Mouse (Mus musculus): ENCODE measurements around the gene Foxred2.

The Foxred2 gene

DNA sequence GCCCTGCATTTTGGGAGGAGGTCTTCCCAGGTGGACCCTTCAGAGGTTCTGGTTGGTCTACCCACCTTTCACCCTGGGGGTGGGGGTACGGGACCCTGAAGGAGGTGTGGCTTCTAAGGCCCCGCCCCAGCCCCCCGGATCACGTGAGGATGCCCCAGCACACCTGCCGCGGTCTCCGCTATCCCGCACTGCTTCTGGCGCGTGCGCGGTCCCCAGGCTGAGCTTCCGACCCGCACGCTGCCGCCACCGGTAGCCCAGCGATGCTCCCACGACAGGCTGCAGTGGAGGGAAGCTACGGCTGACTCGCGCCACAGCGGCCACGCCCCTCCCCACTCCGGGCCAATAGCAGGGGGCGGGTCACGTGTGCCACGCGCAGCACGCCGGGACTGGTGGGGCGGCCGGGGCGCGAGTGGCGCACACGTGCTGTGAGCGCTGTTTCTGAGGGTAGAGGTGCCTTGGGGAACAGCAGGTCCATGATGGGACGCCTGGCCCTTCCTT lies at the start of gene Foxred2:
Gene Foxred2 (minus strand): TSS at position 319 of the 498 bp plus-strand sequence.
- peak; percentile 85 for DNase-seq (ENCODE audit: low read depth, low spot score)

DNA sequence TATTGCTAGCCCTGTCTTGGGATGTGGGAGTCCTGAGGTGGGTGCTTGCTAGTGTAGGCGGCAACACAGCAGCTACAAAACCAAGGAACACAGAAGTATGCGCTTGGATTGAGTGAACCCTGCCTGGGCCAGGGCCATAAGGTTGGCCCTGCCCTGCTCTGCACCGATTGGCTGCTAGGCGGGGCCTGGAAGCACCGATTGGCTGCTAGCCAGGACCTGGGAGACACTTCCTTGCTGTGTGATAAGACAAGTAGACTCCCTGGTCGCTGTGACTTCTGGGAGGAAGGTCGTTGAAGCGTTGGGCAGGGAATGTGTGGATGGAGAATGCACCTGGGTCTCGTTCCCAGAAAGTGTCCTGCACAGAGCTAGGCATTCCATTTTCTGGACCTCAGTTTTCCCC lies 47.4 kb upstream of the Foxred2 start:
- DNase-seq (ENCODE audit: low read depth, low spot score), result no peak

DNA sequence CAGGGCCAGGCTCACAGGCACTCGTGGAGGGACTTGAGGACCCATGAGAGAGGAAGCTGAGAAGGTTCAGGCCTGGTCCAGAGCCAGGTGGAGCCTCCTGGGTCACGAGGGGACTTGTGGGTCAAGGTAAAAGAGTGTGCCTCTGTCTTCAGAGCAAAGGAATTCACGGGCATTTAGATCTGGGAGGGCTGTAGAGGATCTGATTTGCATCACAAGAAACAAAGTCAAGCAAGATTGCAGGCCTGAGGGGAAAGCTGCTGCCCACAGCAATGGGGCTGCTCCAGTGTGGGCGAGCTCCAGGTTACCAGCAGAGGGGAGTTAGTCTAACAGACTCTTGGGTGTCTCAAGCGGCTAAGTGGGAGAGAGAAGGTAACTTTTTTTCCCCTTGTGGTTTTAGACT lies 44.9 kb upstream of the Foxred2 start:
- DNase-seq (ENCODE audit: low read depth, low spot score), result no peak

DNA sequence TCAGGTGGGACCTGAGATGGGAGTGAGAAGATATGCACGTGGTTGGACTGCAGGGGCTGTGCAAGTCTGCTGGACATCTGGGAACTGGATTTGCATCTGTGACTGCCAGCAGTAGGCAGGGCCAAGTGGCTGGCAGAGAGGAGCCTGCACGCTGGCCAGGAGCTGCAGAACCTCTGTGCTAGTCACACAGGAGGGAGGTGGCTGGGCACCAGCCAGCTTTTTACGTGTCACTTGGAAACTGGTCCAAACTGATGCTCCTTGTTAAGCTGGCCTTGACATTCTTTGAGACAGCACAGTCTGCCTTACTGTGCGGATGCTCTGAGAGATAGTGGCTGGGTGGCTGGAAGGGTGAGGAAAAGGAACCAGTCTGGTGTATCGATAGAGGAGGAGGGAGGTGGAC lies 32.0 kb upstream of the Foxred2 start:
- no peak for DNase-seq (ENCODE audit: low read depth, low spot score)

DNA sequence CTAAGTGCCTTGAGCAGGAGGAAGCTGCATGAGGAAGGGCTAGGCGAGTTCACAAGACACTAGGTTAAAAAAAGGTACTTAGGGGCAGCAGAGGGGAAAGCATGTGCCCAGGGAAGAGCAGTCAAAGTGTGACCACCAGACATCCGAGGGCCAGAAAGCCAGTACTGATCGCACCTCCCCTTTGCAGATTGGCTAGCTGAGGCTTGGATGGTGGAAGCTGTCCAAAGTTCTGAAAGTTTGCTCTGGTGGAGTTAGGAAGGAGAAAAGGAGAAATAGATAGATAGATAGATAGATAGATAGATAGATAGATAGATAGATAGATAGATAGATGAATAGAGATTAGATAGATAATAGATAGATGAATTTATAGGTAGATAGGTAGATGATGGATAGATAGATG lies 26.9 kb upstream of the Foxred2 start:
- DNase-seq (ENCODE audit: low read depth, low spot score), result no peak

DNA sequence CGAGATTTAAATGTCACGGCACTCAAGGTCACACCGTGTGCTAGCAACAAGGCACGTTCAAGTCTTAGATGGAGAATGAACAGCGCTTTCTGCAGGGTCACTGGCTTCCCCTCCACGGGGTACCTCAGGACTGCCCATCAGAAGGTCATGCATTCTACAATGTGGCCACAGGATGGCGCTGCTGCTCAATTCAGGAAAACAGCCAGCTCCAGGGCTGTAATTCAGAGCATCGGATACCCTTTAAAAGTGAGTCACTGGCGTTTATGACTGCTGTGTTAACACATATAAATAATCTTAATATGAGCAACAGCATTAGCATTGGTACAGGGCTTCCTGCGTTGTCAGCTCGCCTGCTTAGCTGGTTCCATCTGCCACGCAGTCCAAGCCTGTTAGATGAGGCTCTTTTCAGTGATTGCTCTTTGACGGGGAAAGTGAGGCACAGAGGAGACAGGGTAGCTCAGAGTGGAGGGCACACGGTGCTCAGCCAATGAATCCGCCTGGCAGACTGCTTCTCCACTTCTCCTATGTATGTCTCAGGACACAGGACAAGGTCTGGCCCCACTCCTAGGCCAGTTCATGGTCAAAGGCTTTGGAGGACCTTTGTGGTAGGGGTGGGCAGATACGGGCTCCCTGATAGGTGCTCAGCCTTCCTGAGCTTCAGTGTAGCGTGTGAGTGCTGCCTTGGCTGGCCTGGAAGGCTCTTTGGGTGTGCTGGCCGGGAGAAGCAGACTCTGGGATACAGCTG lies 25.8 kb upstream of the Foxred2 start:
- peak; percentile 64 for DNase-seq (ENCODE audit: low read depth, low spot score)

DNA sequence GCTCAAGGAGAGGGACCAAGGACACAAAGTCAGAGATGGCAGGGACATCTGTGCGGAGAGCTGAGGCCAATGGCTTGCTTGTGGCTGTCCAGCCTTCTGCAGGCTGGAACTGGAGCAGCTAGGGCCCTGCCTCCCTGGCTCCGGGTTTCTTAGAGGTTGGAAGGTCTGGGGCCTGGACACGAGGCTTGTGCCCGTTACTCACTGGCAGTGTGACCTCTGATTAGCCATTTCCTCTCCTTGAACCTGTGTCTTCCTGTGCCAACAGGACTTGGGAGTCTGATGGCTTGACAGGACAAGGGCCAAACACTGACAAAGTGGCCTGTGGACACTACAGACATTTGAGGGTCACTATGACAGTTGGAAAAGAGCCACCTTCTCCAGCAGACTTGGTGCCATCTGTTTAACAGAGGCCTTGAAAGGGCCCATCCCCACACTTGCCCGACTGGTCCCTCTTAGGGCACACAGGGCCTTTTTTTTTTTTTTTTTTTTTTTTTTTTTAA lies 24.7 kb upstream of the Foxred2 start:
- no peak for DNase-seq (ENCODE audit: low read depth, low spot score)

DNA sequence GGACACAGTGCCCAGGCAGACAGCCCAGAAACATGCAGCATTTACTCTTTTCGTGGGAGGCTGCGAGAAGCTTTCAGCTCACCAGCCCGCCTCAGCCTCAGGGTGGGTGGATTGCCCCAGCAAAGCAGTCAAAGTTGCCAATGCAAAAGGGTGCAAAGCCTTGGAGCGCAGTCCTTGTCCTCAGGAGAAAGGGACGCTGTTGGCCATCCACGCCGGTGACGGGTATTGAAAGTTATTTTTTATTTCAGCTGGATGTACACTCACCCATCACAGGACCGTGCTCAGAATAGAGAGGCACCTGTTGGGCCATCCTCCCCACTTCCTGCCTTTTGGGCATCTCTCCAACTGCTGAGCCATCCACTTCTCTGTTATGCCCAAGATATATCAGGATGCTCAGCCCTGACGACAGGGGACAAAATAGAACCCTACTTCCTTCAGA lies 22.9 kb upstream of the Foxred2 start:
- no peak for DNase-seq (ENCODE audit: low read depth, low spot score)

DNA sequence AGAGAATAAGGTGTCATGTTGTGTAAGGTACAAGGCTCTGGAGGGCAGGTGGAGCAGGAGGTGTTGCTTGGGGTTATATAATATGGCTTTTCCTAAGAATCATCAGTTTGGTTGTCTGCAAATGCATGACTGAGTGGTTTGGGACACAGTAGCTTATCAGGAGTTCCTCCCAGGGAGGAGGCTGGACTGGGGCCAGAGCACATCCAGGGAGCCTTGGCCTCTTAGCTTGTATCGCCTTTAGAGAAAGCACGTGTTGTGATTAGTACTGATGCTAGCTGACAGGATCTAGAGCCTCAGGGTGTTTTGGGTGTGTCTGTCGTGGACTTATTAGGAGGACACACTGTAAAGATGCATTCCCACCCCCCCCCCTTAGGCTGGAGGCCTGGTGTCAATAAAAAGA lies 21.1 kb upstream of the Foxred2 start:
- no peak for DNase-seq (ENCODE audit: low read depth, low spot score)

DNA sequence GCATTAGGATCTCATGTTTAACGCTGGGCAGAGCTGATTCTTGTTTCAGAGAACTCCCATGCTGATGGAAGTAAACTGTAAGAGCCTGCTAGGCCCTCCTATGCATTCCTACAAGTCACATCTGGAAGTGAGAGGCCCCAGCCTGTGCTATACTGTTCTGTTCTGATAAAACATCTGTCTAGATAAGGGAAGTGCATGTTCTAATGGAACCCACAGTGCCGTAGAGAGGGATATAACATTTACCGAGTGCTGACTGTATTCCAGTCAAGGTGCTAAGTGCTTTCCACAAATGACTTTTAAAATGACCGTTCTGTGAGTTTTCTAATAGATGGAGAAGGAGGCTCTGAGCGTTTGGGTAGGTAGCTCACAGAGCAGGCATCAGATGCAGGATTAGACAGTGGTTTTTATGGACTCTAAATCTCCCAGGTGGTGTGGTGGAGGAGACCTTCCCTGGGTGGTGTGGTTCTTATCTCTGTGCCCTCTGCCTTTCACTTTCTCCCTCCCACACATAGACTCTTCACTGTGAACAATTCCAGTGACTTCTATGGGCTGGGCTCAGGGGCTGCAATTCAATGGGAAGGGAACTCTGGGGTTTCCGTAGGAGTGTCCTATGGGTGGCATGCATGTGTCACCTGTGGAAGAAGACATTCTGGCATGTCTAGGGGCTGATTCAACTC lies 17.8 kb upstream of the Foxred2 start:
- DNase-seq (ENCODE audit: low read depth, low spot score), result no peak

DNA sequence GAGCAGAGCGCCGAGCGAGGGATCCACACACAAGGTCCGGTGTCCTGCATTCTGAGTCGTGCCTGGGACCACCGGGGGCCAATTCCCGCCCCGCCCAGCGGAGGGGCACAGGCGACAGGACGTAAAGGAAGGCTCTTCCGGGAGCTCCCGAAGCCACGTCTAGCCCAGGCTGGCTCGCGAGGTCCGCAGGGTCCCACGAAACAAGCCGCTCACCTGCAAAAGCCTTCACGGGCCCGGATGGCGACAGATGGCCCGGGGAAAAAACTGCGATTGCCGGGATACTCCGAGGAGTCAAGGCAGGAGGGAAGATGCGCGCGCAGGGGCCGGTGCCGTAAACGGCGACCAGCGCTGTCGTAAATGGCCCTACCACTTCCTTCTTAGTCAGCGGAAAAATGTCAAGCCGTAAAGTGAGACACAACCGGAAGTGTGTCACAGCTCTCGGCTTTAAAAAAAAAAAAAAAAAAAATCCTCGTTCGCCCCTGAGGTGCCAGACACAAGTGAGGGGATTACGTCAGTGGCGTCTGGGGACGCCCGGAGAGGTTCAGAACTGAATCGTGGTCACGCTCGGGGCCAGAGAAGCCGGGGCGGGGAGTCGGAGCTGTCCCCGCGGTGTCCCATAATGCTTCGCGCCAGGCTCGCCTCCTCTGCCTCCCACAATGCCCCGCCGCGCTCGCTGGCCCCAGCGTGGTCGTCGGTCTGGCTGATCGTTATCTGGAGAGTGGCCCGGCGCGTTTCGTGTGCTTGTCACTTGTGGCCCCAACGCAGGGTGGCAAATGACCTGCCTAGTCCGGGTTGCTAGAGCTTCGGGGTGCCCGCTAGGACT lies 14.2 kb upstream of the Foxred2 start, which contains the start of gene Eif3d:
Gene Eif3d (minus strand): TSS at position 344 of the 823 bp plus-strand sequence.
- DNase-seq (ENCODE audit: low read depth, low spot score), result peak; percentile 90

DNA sequence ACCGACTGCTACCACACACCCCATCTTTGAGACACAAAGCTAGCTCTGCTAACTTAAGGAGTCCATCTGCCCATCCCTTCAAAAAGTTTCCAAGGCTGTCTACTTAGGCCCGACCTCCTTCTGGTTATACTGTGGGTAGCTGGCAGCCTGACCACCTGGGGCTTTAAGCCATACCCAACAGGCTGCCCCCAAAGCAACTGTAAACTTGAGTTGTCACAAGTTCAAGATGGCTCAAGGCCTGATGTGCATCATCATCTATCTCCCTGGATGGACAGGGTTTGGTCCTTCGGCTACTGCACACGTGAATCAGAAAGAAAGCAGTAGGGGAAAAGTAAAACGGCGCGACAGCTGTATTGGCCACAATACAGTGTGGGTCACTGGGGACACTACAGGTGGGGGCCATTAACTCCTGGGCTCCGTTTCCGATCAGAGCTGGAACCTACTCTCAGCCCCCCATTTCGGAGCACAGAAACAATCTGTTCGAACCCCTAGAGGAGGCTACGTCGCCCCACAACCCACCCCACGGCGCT lies 13.5 kb upstream of the Foxred2 start:
- DNase-seq (ENCODE audit: low read depth, low spot score), result no peak

DNA sequence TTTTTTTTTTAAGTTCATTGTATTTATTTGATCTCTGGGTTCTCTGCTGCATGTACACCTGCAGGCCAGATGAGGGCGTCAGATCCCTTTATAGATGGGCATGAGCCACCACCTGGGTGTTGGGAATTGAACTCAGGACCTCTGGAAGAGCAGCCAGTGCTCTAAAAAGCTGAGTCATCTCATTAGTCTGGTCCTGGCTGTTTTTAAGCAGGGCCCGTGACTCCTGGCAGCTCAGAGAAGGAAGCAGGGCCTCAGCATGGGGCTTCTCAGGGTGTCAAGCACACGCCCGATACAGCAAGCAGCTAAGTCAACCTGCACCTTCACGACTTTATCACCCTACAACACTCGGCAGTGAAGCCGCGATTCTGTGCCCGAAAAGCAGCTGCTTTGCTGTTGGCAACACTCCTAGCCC lies 8.6 kb upstream of the Foxred2 start:
- no peak for DNase-seq (ENCODE audit: low read depth, low spot score)

DNA sequence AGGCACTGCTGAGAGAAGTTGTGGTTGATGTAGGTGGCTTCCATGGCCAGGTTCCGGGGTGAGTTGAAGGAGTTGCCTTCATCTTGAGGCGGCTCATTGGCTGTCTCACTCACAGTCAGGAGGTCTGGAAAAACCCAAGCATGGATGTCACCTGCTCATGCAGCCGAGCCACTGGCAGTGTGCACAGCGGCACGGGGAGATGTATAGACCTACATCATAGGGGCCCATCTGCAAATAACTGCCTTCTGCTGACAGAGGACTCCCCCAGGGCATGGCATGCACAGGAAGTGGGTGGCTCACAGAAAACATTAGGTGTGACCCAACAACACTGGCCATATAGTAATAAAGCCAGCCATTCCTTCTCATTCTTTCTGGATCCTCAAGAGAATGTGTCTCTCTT lies 5.9 kb upstream of the Foxred2 start:
- DNase-seq (ENCODE audit: low read depth, low spot score), result no peak

DNA sequence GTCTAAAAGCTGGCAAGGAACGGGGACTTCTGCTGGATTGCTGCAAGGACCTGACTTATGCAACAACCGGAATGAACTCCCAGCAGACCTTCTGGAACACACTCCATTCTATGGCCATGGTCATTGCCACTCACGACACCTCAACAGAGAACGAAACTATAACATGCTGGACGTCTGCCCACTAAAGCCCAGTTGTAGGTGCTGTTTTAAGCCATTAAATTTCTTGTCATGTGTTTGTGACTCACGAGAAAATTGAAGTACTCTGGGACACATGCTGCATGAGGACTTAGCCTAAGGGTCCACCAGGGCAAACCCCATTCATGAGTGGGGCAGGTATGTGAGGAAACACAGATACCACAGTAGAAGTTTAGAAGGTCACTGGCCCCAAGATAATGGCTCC lies 4.2 kb upstream of the Foxred2 start:
- no peak for DNase-seq (ENCODE audit: low read depth, low spot score)

DNA sequence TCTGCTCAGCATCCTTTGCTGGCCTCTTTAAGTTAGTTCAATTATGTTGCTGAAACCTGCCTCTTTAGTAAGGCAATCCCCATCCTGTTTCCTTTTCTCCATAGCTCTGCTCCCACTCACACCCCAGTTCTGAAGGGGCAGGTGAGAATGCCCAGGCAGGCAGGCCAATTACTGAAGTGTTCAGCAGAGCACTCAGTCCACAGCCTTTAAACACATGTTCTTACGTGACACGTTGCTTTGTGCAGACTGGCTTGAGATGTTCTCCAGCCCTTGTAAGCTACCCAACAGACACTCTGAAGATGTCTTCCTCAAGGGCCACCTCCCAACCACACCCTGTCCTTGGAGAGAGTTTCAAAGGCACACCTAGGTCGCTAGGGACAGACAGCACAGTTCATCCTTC lies 1.5 kb upstream of the Foxred2 start:
- no peak for DNase-seq (ENCODE audit: low read depth, low spot score)

DNA sequence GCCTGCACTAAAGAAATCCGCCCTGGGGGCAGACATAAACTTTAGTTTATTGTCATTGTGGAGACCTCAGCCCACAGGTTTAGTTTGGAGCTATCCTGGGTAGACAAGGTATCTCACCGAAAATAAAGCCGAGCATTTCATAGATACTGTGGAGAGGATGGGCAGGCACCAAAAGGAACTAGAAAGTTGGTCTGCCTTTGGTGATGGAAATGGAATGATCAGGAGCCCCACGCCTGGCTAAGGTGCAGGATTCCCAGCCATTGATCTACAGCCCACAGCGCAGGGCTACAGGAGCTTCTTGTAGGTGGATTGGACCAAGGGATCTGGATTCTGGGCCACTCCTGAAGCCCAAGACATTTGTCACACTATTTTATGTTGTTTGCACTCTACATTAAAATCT lies 1.1 kb upstream of the Foxred2 start:
- no peak for DNase-seq (ENCODE audit: low read depth, low spot score)

DNA sequence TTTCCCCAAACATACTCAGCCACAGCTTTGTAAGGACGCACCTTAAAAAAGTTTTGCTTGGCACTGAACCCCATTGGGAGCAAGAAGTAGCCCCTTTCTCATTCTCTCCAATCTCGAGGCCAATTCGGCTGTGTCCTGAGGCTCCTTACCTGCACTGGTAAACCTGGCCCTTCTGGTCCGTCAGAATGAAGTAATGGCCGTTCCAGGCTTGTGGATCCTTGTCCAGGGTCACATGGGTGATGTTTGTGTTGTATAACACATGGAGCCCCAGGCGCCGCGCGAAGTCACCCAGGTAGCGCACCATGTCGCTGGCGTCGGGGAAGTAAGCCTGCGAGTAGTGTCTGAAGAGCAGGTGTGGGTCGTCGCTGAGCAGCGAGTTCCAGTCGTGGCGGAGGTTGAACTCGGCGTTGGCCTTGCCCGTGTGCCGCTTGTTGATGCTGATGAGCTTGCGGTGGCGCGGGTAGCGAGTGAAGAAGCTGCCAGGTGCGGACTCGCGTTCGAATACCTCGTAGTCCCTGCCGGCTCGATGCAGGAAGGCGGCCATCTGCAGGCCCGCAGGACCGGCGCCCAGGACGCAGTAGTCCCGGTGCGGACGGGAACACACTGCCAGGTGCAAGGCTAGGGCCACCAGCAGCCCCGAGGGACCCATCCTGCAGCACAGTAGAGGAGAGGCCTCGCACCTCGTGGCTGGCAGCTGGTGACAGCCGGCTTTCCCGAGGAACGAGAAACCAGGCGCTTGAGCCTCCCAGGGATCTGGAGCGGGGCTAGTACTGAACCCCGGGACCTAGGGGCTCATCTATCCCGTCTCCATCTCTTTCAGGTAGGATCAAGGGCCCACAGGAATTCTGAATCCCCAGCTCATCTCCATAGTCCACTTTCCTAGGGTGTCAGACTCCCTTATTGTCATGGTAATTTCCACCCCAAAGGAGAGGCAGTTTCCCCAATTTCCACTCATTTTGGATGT lies 800 bp downstream of the Foxred2 start:
- no peak for DNase-seq (ENCODE audit: low read depth, low spot score)

DNA sequence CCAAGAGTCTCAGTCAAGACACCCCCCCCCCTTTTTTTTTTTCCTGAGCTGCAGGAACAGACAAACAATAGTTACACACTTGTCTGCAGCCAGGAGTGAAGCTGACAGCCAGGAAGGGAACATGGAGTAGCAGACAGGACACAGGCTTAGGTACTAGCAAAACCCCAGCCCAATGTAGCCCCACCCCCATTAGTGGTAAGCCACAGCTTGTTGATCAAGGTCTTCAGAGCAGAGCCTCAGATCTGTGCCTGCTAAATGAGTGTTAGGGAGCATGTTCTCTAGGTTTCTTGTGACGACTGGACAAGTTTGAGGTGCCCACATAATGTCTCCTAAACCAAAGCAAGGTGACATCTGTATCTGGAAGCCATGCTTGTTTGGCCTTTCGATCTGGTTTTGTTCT lies 2.2 kb downstream of the Foxred2 start:
- DNase-seq (ENCODE audit: low read depth, low spot score), result no peak

DNA sequence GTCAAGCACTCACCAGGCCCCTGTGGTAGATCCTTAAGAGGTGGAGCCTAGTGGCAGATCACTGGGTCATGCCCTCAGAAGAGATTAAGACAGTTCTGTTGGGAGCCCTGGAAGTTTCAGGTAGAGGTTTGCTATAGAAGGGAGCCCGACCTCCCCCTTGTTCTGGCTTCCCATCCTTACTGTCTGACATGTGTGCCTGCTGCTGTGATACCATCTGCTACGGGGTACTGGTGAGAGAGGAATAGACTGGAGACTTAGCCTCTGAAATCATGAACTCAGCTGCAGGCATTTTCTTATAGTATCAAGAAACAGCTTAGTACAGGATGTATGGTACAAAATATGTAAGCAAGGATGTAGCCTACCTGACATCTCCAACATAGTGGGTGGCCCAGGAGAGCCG lies 3.6 kb downstream of the Foxred2 start:
- DNase-seq (ENCODE audit: low read depth, low spot score), result no peak

DNA sequence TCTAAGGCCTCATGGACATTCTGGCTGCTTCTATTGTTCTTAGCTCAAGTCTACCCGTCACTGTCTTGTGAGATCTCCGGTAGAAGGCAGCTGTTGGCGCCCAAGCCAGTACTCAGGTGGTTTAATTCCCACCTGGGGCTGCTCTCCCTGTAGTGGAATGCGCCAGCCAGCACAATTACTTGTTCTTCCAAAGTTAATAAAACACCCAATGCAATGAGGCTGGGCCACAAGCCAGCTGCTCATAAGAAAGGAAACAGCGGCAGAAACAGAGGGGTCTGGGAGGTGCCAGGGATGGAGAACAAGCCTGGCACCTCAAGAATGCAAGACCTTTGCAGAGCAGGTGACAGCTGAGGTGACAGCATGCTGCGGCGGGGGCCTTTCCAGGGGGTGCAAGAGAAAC lies 7.5 kb downstream of the Foxred2 start:
- DNase-seq (ENCODE audit: low read depth, low spot score), result no peak

Data from retina, postnatal 7 days (tissue).